Mouse (Mus musculus): ENCODE results near the gene Srl. TPM values are rescaled to one million over a fixed set of nuclear protein-coding genes. Genes with fewer than 3 reads are reported as not detected.
"Not testable (repeated sequence)": the region's sequence is repeated elsewhere in the genome, so short reads cannot be mapped to it uniquely, and the experiment has no call there.

Srl gene
- polyA plus RNA-seq, 1 experiment from 2014 or later: 34.3 TPM

DNA sequence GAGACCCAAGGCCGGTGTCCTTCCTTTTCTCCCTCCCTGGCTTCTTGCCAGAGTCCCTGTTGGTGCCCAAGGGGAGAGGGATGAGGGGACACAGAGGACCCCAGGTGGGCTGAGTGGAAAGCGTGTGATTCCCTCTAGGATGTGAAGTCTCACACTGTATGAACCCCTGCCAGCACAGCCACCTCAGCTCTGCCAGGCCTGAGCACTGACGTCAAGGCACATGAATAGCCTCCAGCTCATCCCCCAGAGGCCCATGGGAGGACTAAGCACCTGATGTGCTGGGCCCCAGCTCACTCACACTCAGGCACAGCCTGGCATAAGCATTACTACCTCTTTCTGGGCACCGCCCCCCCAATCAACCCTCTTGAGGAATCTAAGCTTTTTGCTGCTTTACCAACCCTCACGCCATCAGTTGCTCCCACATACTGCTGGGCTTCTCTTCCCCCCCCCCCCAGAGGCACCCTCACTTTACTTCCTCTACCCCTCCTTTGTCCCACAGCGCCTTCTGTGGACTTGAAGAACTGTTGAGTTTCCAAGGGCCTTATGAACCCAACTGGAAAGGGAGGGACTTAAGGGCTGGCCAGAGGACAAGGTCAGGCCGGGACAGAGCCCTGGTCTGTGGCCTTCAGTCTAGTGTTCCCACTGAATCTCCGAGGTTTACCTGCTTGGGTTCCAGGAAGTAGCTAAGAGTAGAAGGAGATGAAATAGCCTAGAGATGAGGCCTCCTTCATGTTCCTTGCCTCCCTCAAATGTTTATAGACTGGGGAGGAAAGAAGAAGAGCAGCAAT lies 40.8 kb downstream of the Srl start:
- Histone ChIP-seq H3K9me3 (replicated peaks) (no peaks in the 10 kb centered on the region), H3K36me3 (no peaks in the 10 kb centered on the region), H3K27me3 (ENCODE audit: low read depth, poor library complexity, severe bottlenecking) (no peaks in the 10 kb centered on the region), H3K27ac (no peak overlapping the region), H3K4me1 (peaks cover 10% of the 10 kb centered on the region; the same call in 1 of the 2 replicates), H3K4me3 (no peak overlapping the region)
- 82% methylated on average over 8 of the region's 8 CpGs for WGBS
- DNase-seq (ENCODE audit: low spot score): no peak

- 70% methylated on average over 8 of the region's 8 CpGs for WGBS
- Histone ChIP-seq H3K27ac (no peak overlapping the region), H3K27me3 (ENCODE audit: low read depth, poor library complexity, severe bottlenecking) (no peaks in the 10 kb centered on the region), H3K4me3 (no peak overlapping the region), H3K9me3 (replicated peaks) (no peaks in the 10 kb centered on the region), H3K36me3 (no peaks in the 10 kb centered on the region), H3K4me1 (peaks cover 10% of the 10 kb centered on the region; the same call in 1 of the 2 replicates)
- DNase-seq (ENCODE audit: low spot score): no peak
These were observed 43.6 kb downstream of the Srl start for GRCm38 (mm10) chr16:4497762-4498607.

GRCm38 (mm10) chr16:4496470-4496869 lies 45.1 kb downstream of the Srl start:
- no peaks in the 10 kb centered on the region for H3K9me3 ChIP-seq (replicated peaks)
- peaks cover 8% of the 10 kb centered on the region for H3K36me3 ChIP-seq
- H3K27me3 ChIP-seq (ENCODE audit: low read depth, poor library complexity, severe bottlenecking): no peaks in the 10 kb centered on the region
- WGBS: 87% methylated on average over 3 of the region's 3 CpGs
- H3K27ac ChIP-seq: no peak overlapping the region
- peaks cover 10% of the 10 kb centered on the region; the same call in 1 of the 2 replicates for H3K4me1 ChIP-seq
- H3K4me3 ChIP-seq: no peak overlapping the region
- no peak for DNase-seq (ENCODE audit: low spot score)

GRCm38 (mm10) chr16:4495861-4496260 lies 45.8 kb downstream of the Srl start:
- H3K36me3 ChIP-seq: peaks cover 9% of the 10 kb centered on the region
- no peak overlapping the region for H3K27ac ChIP-seq
- H3K4me1 ChIP-seq: peaks cover 10% of the 10 kb centered on the region; the same call in 1 of the 2 replicates
- H3K9me3 ChIP-seq (replicated peaks): no peaks in the 10 kb centered on the region
- WGBS: 91% methylated on average over 5 of the region's 5 CpGs
- no peaks in the 10 kb centered on the region for H3K27me3 ChIP-seq (ENCODE audit: low read depth, poor library complexity, severe bottlenecking)
- H3K4me3 ChIP-seq: no peak overlapping the region
- no peak for DNase-seq (ENCODE audit: low spot score)

- Histone ChIP-seq H3K4me3 (no peak overlapping the region), H3K36me3 (peaks cover 10% of the 10 kb centered on the region)
These were observed 48.6 kb downstream of the Srl start for GRCm38 (mm10) chr16:4492777-4493563.

DNA sequence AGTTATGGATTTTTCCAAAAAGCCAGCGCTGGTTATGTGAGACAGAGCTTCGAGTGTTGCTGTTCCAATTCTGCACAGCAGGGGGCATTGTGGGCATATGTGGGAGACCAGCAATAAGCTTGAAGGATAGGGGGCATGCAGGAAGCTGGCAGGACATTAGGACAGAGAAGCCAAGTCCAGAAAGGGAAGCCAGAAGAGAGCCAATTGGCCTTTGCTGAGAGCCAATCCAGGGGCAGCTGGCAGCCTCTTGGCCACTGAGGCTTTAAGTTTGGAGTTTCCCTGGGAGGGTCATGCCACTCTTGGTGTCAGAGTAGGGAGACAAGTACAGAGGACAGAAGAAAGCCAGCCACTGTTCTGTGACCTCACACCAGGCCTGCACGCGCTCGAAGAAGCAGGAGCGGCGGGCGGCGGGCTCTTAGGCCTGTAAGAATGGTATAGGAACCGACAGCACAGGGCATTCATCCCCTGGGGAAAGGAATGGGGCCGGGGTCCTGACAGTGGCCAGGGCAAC lies 52.4 kb downstream of the Srl start:
- H3K27me3 ChIP-seq (ENCODE audit: low read depth, poor library complexity, severe bottlenecking): no peaks in the 10 kb centered on the region
- no peaks in the 10 kb centered on the region for H3K9me3 ChIP-seq (replicated peaks)
- H3K27ac ChIP-seq: 0 out of 2 replicates have a peak overlapping the region, but pooled peaks have one; percentile 42
- DNase-seq (ENCODE audit: low spot score): peak; percentile 86
- H3K4me3 ChIP-seq: no peak overlapping the region
- H3K4me1 ChIP-seq: 0 out of 2 replicates have a peak, but pooled peaks cover 5% of the 10 kb centered on the region
- WGBS: 71% methylated on average over 11 of the region's 11 CpGs
- peaks cover 37% of the 10 kb centered on the region for H3K36me3 ChIP-seq

More at GRCm38 (mm10) chr16:4492777-4493563, 48.6 kb downstream of the Srl start:
- no peaks in the 10 kb centered on the region for H3K27me3 ChIP-seq (ENCODE audit: low read depth, poor library complexity, severe bottlenecking)
- peaks cover 11% of the 10 kb centered on the region; the same call in 1 of the 2 replicates for H3K4me1 ChIP-seq
- 82% methylated on average over 2 of the region's 2 CpGs for WGBS
- H3K27ac ChIP-seq: no peak overlapping the region
- no peaks in the 10 kb centered on the region for H3K9me3 ChIP-seq (replicated peaks)
- DNase-seq (ENCODE audit: low spot score): no peak

DNA sequence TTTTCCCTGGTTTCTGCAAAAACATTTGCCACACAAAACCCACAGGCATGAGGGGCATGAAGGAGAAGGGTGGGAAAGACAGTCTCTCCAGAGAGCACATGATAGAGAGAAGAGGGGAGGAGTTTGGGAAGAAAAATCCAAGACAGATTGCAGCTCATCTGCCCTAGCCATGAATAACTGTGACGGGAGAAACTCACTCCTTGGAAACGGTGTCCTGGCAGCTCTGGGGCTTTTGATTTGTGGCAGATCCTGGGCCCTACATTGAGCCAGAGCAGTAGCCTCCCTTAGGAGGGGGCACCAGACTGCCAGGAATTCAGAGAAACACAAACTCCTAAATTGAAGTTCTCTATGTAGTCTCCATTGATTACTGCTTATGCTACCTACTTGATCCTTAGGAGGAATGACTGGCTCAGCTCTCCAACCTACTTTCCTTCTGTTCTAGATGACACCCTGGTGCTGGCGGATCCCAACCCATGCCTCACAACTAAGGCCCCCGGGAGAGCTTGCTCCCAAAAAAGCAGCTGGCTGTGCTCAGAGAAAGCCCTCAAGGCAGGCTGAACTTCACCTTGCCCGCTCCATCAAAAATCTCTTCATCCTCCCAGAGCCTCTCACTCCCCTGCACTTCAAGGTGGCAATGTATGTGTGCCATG lies 60.9 kb downstream of the Srl start:
- no peaks in the 10 kb centered on the region for H3K4me1 ChIP-seq
- no peak overlapping the region for H3K27ac ChIP-seq
- no peaks in the 10 kb centered on the region for H3K9me3 ChIP-seq (replicated peaks)
- H3K36me3 ChIP-seq: peaks cover 38% of the 10 kb centered on the region
- H3K27me3 ChIP-seq (ENCODE audit: low read depth, poor library complexity, severe bottlenecking): no peaks in the 10 kb centered on the region
- DNase-seq (ENCODE audit: low spot score): no peak
- 83% methylated on average over 5 of the region's 5 CpGs for WGBS
- no peak overlapping the region for H3K4me3 ChIP-seq

DNA sequence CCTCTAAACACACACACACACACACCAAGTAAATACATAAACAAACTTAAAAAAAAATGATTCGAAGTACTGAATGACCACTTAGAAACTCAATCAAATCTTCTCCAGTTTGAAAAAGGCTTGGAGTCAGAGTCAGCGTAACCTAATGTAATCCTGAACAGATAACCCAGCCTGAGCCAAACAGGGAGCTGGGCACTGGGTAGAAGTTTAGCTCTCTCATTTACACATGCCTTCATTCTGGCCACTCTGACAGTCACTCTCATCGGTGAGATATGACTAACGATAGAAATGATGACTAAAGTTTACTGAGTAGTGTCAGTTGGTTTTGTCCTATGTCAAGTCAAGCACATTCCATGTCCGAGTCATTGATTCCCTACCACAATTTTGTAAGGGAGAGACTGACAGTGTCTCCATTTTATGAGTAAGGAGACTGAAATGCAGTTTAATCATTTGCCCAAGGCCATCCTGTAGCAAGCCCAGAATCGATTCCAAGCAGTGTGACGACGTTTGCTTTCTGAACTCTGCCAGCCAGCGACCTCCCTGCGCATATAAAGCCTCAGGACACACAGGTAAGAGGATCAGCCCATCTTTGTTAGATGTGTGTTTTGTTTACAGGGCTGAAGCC lies 63.9 kb downstream of the Srl start:
- 89% methylated on average over 10 of the region's 10 CpGs for WGBS
- no peak overlapping the region for H3K27ac ChIP-seq
- no peaks in the 10 kb centered on the region for H3K9me3 ChIP-seq (replicated peaks)
- H3K36me3 ChIP-seq: peaks cover 27% of the 10 kb centered on the region
- H3K4me1 ChIP-seq: peaks cover 11% of the 10 kb centered on the region
- DNase-seq (ENCODE audit: low spot score): no peak
- no peak overlapping the region for H3K4me3 ChIP-seq
- no peaks in the 10 kb centered on the region for H3K27me3 ChIP-seq (ENCODE audit: low read depth, poor library complexity, severe bottlenecking)

DNA sequence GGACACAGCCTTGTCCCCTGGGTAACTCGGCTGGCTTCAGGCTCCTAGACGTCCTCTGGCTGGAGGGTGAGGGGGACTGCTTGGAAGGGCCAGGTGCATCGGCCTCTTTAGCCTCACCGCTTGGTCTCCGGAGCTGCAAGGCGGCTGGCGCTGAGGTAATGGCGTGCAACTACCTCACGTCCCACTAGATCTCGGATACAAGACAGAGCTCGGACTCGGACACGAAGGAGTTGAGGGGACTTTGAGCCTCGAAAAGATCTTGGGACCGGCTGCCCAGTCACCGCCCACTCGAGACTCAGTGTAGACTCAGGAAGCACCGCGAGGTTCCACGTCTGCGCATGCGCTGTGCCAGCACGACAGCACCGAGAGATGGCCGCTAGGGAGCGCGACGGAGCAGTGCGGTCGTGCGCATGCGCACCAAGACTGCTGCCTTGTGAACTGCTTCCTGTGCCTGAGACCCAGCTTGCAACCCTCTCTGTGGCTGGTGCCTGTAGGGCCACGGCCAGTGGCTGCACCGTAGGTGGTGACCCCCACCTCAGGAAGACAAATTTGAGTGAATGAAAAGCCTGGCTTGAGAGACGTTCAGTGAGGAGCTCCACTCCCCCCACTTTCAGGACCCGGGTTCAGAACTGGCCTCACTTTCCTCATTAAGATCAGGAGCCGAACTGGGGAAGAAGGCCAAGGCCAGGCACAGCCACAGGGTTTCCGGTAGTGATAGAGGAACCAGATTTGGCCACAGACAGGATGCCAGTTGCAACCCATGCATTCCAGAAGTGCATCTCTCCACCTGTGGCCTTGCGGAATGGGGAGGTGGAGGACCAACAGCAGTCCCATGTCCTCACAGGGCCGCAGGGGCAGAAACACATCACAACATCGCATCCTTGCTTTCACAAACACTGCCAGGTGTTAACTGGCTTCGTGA lies 66.5 kb downstream of the Srl start:
- Histone ChIP-seq H3K9me3 (replicated peaks) (no peaks in the 10 kb centered on the region), H3K27me3 (ENCODE audit: low read depth, poor library complexity, severe bottlenecking) (no peaks in the 10 kb centered on the region), H3K27ac (peak overlapping the region; percentile 89), H3K4me3 (peak overlapping the region; percentile 69), H3K36me3 (peaks cover 3% of the 10 kb centered on the region; the same call in 1 of the 2 replicates), H3K4me1 (peaks cover 11% of the 10 kb centered on the region)
- DNase-seq (ENCODE audit: low spot score): peak; percentile 99
- WGBS: 18% methylated on average over 42 of the region's 42 CpGs

DNA sequence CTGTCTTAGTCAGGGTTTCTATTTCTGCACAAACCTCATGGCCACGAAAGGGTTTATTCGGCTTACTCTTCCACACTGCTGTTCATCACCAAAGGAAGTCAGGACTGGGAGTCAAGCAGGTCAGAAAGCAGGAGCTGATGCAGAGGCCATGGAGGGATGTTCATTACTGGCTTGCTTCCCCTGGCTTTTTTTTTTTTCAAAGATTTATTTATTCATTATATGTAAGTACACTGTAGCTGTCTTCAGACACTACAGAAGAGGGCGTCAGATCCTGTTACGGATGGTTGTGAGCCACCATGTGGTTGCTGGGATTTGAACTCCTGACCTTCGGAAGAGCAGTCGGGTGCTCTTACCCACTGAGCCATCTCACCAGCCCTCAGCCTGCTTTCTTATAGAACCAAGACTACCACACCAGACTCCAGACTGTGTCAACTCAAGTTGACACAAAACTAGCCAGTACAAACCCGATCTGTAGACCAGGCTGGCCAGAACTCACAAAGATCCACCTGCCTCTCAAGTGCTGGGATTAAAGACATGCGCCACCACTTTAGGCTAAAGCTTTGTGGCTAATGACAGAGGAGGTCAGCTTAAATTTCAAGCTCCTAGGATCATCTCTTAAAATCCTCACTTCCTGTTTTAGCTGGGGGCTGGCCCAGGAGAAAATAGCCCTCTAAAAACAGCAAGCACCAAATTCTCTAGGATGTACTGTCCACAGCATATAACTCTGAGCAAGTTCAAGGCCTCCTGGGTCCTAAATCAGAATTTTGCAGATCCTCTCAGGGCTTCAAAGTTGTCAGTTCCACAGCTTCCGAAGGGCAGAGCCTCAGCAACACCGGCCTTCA lies 67.4 kb downstream of the Srl start:
- Histone ChIP-seq H3K4me1 (peaks cover 11% of the 10 kb centered on the region), H3K27ac (peak overlapping the region; percentile 89), H3K4me3 (peak overlapping the region; percentile 69)
- not testable (repeated sequence) for H3K27me3 ChIP-seq (ENCODE audit: low read depth, poor library complexity, severe bottlenecking); H3K36me3 ChIP-seq; DNase-seq (ENCODE audit: low spot score); H3K9me3 ChIP-seq (replicated peaks)
- WGBS: 74% methylated on average over 10 of the region's 10 CpGs
